Mouse (Mus musculus): ENCODE results near the gene Trir.

The Trir gene

GRCm38 (mm10) chr8:85036381-85036717, 9.7 kb downstream of the Trir start:
- no peak for DNase-seq (ENCODE audit: low read depth, low spot score)

- DNase-seq (ENCODE audit: low read depth, low spot score), result peak; percentile 97
Observed at GRCm38 (mm10) chr8:85036718-85037365, 10.2 kb downstream of the Trir start, which contains the start of gene Tnpo2. Gene Tnpo2 (plus strand): TSS chr8:85036915.

DNA sequence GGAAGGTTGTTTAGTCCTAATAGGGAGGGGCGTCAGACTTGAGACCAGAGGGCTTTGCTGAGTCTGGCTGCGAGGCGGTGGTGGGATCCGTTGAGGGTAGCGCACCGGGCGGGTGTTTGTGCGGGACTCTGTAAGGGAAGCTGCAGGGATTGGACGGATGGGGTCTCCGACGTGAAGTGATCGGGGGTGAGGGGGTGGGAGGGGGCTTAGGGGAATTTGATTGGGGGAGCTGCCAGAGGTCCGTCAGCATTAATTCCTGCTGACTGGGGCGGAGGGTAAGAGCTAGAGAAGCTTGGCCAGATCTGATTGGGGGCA, 10.7 kb downstream of the Trir start:
- DNase-seq (ENCODE audit: low read depth, low spot score), result peak; percentile 61

- DNase-seq (ENCODE audit: low read depth, low spot score), result peak; percentile 18
Observed at GRCm38 (mm10) chr8:85037681-85038531, 11.3 kb downstream of the Trir start.

DNA sequence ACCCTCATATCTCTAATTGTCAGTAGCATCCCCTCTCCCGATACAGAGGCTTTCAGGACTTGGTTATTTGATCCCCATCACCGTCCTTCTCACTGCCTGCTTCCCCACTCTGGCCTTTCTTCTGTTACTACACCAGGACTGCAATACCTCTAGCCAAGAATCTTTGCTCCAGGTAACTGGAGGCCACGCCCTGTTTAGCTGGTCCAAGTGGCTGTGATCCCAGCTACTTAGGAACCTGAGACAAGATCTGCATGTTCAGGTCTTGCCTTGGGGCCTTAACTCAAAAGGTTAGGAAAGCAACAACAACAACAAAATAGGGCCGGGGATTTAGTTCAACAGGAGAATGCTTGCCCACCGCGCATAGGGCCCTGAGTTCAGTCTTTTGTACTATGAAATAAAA, 17.0 kb downstream of the Trir start:
- DNase-seq (ENCODE audit: low read depth, low spot score), result no peak

- no peak for DNase-seq (ENCODE audit: low read depth, low spot score)
Observed at GRCm38 (mm10) chr8:85057367-85057766, 30.7 kb downstream of the Trir start.

GRCm38 (mm10) chr8:85059879-85060616, 33.4 kb downstream of the Trir start, which contains the start of gene Fbxw9:
Gene Fbxw9 (plus strand): TSS chr8:85060055.
- peak; percentile 94 for DNase-seq (ENCODE audit: low read depth, low spot score)

DNA sequence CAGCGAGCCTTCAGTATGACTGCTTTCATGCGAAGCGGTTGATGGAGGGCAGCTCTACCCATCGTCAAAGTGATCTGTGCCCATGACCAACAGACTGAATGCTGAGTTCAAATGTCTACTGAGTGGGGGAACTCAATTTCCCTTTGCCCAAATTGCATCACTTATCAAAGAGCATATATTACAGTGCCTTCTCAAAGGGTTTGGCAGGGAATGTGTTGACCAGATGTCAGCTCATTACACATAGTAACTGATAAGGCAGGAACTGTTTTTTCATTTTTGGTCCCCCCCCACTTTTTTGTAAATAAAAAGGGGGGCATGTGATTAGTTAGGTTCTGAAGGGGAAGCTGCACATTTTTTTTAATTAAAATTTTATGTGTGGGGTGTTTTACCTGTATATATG, 36.0 kb downstream of the Trir start:
- no peak for DNase-seq (ENCODE audit: low read depth, low spot score)

DNA sequence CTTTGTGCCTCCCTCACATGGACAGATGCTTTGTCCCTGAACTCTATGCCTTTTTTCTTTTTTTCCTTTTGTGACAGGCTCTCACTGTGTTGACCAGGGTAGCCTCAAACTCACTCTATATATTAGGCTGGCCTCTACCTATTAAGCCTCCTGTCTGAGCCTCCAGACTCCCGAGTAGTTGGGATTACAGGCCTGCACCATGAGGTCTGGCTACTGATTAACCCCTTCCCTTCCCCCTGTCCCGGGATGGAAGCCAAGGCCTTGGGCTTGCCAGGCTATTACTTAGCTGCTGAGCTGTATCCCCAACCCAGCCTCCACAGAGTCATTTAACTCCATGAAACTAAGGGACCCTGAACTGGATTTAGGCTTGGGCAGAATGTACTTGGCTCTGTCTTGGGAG, 38.6 kb downstream of the Trir start:
- no peak for DNase-seq (ENCODE audit: low read depth, low spot score)

DNA sequence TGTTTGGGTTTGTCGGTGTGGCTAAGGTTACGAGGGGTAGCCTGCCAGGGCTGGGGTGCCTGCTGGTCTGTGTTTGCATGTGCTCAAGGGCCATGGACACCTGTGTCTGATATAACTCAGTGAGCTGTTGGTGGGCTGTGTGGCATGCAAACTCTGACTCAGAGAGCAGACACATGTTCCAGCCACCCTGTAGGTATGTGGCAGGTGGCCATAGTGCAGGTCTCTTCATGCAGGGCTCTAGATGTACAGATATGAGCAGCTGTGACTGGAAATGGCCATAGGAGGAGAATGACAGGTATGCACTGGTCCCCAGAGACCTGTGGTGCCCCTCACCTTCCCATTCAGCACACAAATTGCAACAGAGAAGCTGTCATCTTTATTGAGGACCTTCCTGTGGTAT, 40.5 kb downstream of the Trir start:
- no peak for DNase-seq (ENCODE audit: low read depth, low spot score)

- no peak for DNase-seq (ENCODE audit: low read depth, low spot score)
Observed at GRCm38 (mm10) chr8:85067982-85068381, 41.4 kb downstream of the Trir start, which contains the start of gene Gm5741. Gene Gm5741 (minus strand): TSS chr8:85067982.

GRCm38 (mm10) chr8:85071041-85071440, 44.4 kb downstream of the Trir start:
- no peak for DNase-seq (ENCODE audit: low read depth, low spot score)

DNA sequence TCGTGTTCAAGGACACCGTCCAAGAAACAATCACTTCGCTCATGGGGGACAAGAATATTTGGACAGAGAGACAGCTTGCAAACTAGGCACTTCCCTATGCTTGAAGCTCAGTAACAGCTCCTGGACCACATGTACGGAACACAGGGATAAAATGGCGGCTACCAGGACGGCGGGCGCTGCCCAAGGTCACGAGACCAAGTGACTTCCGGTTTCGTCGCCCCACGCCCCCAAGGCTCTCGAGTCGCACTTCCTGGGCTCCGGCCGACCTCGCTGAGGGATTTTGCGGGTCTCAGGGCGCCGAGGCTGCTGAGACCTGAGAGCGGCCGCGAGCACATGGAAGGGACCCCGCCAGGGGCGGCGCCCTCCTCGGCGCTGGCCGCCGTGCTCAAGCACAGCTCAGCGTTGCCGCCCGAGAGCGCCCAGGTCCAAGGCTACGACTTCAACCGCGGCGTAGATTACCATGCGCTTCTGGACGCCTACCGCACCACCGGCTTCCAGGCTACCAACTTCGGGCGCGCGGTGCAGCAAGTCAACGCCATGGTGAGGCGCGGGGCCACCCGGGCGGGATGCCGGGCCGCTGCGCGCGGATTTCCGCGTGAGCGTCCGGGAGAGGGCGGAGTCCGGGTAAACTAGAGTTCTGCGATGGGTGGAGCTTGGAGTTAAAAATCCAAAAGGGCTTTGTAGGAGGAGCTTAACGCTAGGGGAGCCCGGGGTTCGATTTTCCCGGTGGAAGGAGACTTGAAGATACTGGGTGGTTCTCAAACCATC, 45.1 kb downstream of the Trir start, which contains the start of gene Dhps:
TSS of gene Dhps (plus strand) at position 244 of the 768 bp plus-strand sequence.
- DNase-seq (ENCODE audit: low read depth, low spot score), result peak; percentile 88

- no peak for DNase-seq (ENCODE audit: low read depth, low spot score)
Observed at GRCm38 (mm10) chr8:85072364-85072929, 45.8 kb downstream of the Trir start.

- DNase-seq (ENCODE audit: low read depth, low spot score), result no peak
Observed at GRCm38 (mm10) chr8:85073041-85073612, 46.5 kb downstream of the Trir start.

DNA sequence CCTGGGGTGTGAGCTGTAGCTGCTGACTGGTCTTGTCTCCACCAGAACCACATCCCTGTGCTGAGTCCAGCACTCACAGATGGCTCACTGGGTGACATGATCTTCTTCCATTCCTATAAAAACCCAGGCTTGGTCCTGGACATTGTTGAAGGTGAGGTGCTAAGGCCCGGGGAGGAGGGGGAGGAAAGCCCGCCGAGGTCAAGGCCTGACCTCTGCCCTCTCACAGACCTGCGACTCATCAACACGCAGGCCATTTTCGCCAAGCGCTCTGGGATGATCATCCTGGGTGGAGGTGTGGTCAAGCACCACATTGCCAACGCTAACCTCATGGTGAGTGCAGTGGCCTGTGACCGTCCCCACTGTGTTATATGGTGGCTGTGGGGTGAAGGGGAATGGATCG, 47.5 kb downstream of the Trir start:
- no peak for DNase-seq (ENCODE audit: low read depth, low spot score)

DNA sequence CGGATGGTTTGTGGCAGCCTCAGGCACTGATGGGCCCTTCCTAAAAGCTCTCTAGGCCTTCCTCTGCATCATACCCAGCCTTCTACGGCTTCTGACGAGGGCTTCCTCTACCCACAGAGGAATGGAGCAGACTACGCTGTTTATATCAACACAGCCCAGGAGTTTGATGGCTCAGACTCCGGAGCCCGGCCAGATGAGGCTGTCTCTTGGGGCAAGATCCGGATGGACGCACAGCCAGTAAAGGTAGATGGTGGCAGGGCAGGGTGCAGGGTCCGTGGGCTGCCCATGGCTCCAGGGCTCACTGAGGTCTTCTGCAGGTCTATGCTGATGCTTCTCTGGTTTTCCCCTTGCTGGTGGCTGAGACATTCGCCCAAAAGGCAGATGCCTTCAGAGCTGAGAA, 48.0 kb downstream of the Trir start:
- no peak for DNase-seq (ENCODE audit: low read depth, low spot score)

- DNase-seq (ENCODE audit: low read depth, low spot score), result no peak
Observed at GRCm38 (mm10) chr8:85076001-85076400, 49.4 kb downstream of the Trir start.

- peak; percentile 86 for DNase-seq (ENCODE audit: low read depth, low spot score)
Observed at GRCm38 (mm10) chr8:85076993-85077392, 50.4 kb downstream of the Trir start.

Data from forelimb bud, embryonic 11.5 days (tissue).